Mouse (Mus musculus) E14TG2a.4 (cell line): ENCODE data around the gene Lenep.

Source experiments
- CTCF ChIP-seq: conservative IDR thresholded peaks from 2 replicates; pipeline ENCODE4 v1.5.1; 2014; ENCODE audit warnings: low read length
- NANOG ChIP-seq: IDR thresholded peaks from 2 replicates; pipeline ENCODE4 v1.6.1; 2014; ENCODE audit warnings: borderline replicate concordance, low read length, mixed read lengths
- POU5F1 ChIP-seq: IDR thresholded peaks from 2 replicates; pipeline ENCODE4 v1.6.1; 2014; ENCODE audit warnings: low read length, borderline replicate concordance

- no peak for TF ChIP-seq CTCF
- TF ChIP-seq NANOG, result no peak
- no peak for TF ChIP-seq POU5F1
Observed at GRCm38 (mm10) chr3:89410864-89411263, 8.3 kb upstream of the Lenep start.
